Mouse (Mus musculus): ENCODE results near the gene Galm. TPM values are rescaled to one million over a fixed set of nuclear protein-coding genes. Genes with fewer than 3 reads are reported as not detected.
"Not testable (repeated sequence)": the region's sequence is repeated elsewhere in the genome, so short reads cannot be mapped to it uniquely, and the experiment has no call there.

The Galm gene
- polyA plus RNA-seq, 2 experiments: 11.7 to 13.7 TPM

GRCm38 (mm10) chr17:80223829-80224228 is 96.6 kb downstream of the Galm start:
- Histone ChIP-seq H3K27ac (replicated peaks; ENCODE audit: low read depth, low read length) (peak overlapping the region; percentile 83), H3K9ac (ENCODE audit: low read depth, low read length, severe bottlenecking) (peak overlapping the region; percentile 72), H3K27me3 (ENCODE audit: control insufficient read depth, insufficient read depth, low read length) (no peaks in the 10 kb centered on the region), H3K4me1 (ENCODE audit: control insufficient read depth, insufficient read depth, low read length) (peaks cover 3% of the 10 kb centered on the region; the same call in 1 of the 2 replicates), H3K9me3 (ENCODE audit: control insufficient read depth, low read length) (no peaks in the 10 kb centered on the region), H3K36me3 (ENCODE audit: control insufficient read depth, insufficient read depth, low read length) (0 out of 2 replicates have a peak, but pooled peaks cover 4% of the 10 kb centered on the region), H3K4me2 (replicated peaks; ENCODE audit: low read depth, low read length, severe bottlenecking) (peak overlapping the region; percentile 66), H3K4me3 (replicated peaks; ENCODE audit: low read length) (peak overlapping the region; percentile 48)
- WGBS: 15% methylated on average over 9 of the region's 9 CpGs
- ATAC-seq (ENCODE audit: low FRiP score, low read depth) (peak; percentile 24), DNase-seq (ENCODE audit: low spot score) (no peak)
- no peak for TF ChIP-seq POLR2A (IDR thresholded peaks at IDR 0.05; ENCODE audit: borderline replicate concordance, extremely low read depth, insufficient read depth, insufficient read length)

- H3K4me2 ChIP-seq (replicated peaks; ENCODE audit: low read depth, low read length, severe bottlenecking): peak within 1 kb of the TSS; percentile 66
- peak within 1 kb of the TSS; percentile 48 for H3K4me3 ChIP-seq (replicated peaks; ENCODE audit: low read length)
- H3K9ac ChIP-seq (ENCODE audit: low read depth, low read length, severe bottlenecking): peak within 1 kb of the TSS; percentile 72
- H3K36me3 ChIP-seq (ENCODE audit: control insufficient read depth, insufficient read depth, low read length): 0 out of 2 replicates have a peak, but pooled peaks cover 5% of the 10 kb centered on the region
- peaks cover 3% of the 10 kb centered on the region; the same call in 1 of the 2 replicates for H3K4me1 ChIP-seq (ENCODE audit: control insufficient read depth, insufficient read depth, low read length)
- H3K9me3 ChIP-seq (ENCODE audit: control insufficient read depth, low read length): no peaks in the 10 kb centered on the region
- peak; percentile 95 for DNase-seq (ENCODE audit: low spot score)
- peak within 1 kb of the TSS; percentile 83 for H3K27ac ChIP-seq (replicated peaks; ENCODE audit: low read depth, low read length)
- TF ChIP-seq POLR2A (IDR thresholded peaks at IDR 0.05; ENCODE audit: borderline replicate concordance, extremely low read depth, insufficient read depth, insufficient read length): peak; percentile 96; the same call in 1 of the 2 replicates
- peak; percentile 96 for ATAC-seq (ENCODE audit: low FRiP score, low read depth)
- under 1% methylated on average over 33 of the region's 33 CpGs for WGBS
- H3K27me3 ChIP-seq (ENCODE audit: control insufficient read depth, insufficient read depth, low read length): no peaks in the 10 kb centered on the region
Measured at GRCm38 (mm10) chr17:80224326-80225116, 97.2 kb downstream of the Galm start, which contains the start of gene Gemin6. Gemin6 (plus strand) TSS chr17:80224441.

- peak overlapping the region; percentile 66 for H3K4me2 ChIP-seq (replicated peaks; ENCODE audit: low read depth, low read length, severe bottlenecking)
Measured at GRCm38 (mm10) chr17:80225142-80225541, 97.9 kb downstream of the Galm start.

GRCm38 (mm10) chr17:80229396-80229795 is 102.1 kb downstream of the Galm start:
- Histone ChIP-seq H3K4me2 (replicated peaks; ENCODE audit: low read depth, low read length, severe bottlenecking) (no peak overlapping the region), H3K27me3 (ENCODE audit: control insufficient read depth, insufficient read depth, low read length) (no peaks in the 10 kb centered on the region), H3K9me3 (ENCODE audit: control insufficient read depth, low read length) (no peaks in the 10 kb centered on the region), H3K27ac (replicated peaks; ENCODE audit: low read depth, low read length) (no peak overlapping the region), H3K4me1 (ENCODE audit: control insufficient read depth, insufficient read depth, low read length) (peaks cover 3% of the 10 kb centered on the region; the same call in 1 of the 2 replicates), H3K9ac (ENCODE audit: low read depth, low read length, severe bottlenecking) (no peak overlapping the region), H3K36me3 (ENCODE audit: control insufficient read depth, insufficient read depth, low read length) (0 out of 2 replicates have a peak, but pooled peaks cover 5% of the 10 kb centered on the region), H3K4me3 (replicated peaks; ENCODE audit: low read length) (no peak overlapping the region)
- ATAC-seq (ENCODE audit: low FRiP score, low read depth) (no peak), DNase-seq (ENCODE audit: low spot score) (peak; percentile 7)
- TF ChIP-seq POLR2A (IDR thresholded peaks at IDR 0.05; ENCODE audit: borderline replicate concordance, extremely low read depth, insufficient read depth, insufficient read length): no peak
- WGBS: 98% methylated on average over 2 of the region's 2 CpGs

More at GRCm38 (mm10) chr17:80225142-80225541, 97.9 kb downstream of the Galm start:
- WGBS: 45% methylated on average over 4 of the region's 5 CpGs
- H3K27me3 ChIP-seq (ENCODE audit: control insufficient read depth, insufficient read depth, low read length); DNase-seq (ENCODE audit: low spot score); H3K9me3 ChIP-seq (ENCODE audit: control insufficient read depth, low read length); H3K36me3 ChIP-seq (ENCODE audit: control insufficient read depth, insufficient read depth, low read length); H3K27ac ChIP-seq (replicated peaks; ENCODE audit: low read depth, low read length); ATAC-seq (ENCODE audit: low FRiP score, low read depth); H3K4me1 ChIP-seq (ENCODE audit: control insufficient read depth, insufficient read depth, low read length): not testable (repeated sequence)
- peak overlapping the region; percentile 48 for H3K4me3 ChIP-seq (replicated peaks; ENCODE audit: low read length)
- peak overlapping the region; percentile 72 for H3K9ac ChIP-seq (ENCODE audit: low read depth, low read length, severe bottlenecking)

GRCm38 (mm10) chr17:80233844-80234243 is 106.6 kb downstream of the Galm start:
- WGBS: 90% methylated on average over 5 of the region's 5 CpGs
- no peak for DNase-seq (ENCODE audit: low spot score)
- H3K9ac ChIP-seq (ENCODE audit: low read depth, low read length, severe bottlenecking): no peak overlapping the region
- no peaks in the 10 kb centered on the region for H3K4me1 ChIP-seq (ENCODE audit: control insufficient read depth, insufficient read depth, low read length)
- no peak for TF ChIP-seq POLR2A (IDR thresholded peaks at IDR 0.05; ENCODE audit: borderline replicate concordance, extremely low read depth, insufficient read depth, insufficient read length)
- no peak for ATAC-seq (ENCODE audit: low FRiP score, low read depth)
- H3K27ac ChIP-seq (replicated peaks; ENCODE audit: low read depth, low read length): no peak overlapping the region
- H3K27me3 ChIP-seq (ENCODE audit: control insufficient read depth, insufficient read depth, low read length): no peaks in the 10 kb centered on the region
- H3K9me3 ChIP-seq (ENCODE audit: control insufficient read depth, low read length): no peaks in the 10 kb centered on the region
- H3K36me3 ChIP-seq (ENCODE audit: control insufficient read depth, insufficient read depth, low read length): peaks cover 11% of the 10 kb centered on the region
- no peak overlapping the region for H3K4me2 ChIP-seq (replicated peaks; ENCODE audit: low read depth, low read length, severe bottlenecking)
- H3K4me3 ChIP-seq (replicated peaks; ENCODE audit: low read length): no peak overlapping the region

All from limb, embryonic 14.5 days (tissue).